Mouse (Mus musculus) heart, embryonic 14.5 days (tissue): ENCODE results near the gene Capn7. TPM values are rescaled to one million over a fixed set of nuclear protein-coding genes. Genes with fewer than 3 reads are reported as not detected.
A peak's percentile ranks its signal among the peaks of the same experiment; 100 is the strongest.

Experiments used
- ATAC-seq: fragments of 200-750 bp; cut with Nextera tagmentation; 2 replicates; pipeline ENCODE4 v1.8.0; 2017; ENCODE audit warnings: low read depth, moderate TSS enrichment; ENCODE audit not compliant: insufficient number of reproducible peaks, insufficient read depth, low FRiP score
- H3K27ac ChIP-seq, 2 experiments: fragments of 200-500 bp in 1 of 2; fragments of 300-500 bp in 1 of 2; sonication (generic) in 1 of 2; replicated peaks in 1 of 2; 2 replicates each; pipeline ENCODE4 v1.5.1; 2012 to 2014; ENCODE audit warnings: low read depth in 2 of 2, low read length in 2 of 2, control low read depth in 1 of 2, mild to moderate bottlenecking in 1 of 2, mixed read lengths in 1 of 2; ENCODE audit not compliant: control insufficient read depth in 1 of 2, insufficient read depth in 1 of 2
- H3K27me3 ChIP-seq: fragments of 300-500 bp; sonication (generic); 2 replicates; pipeline ENCODE4 v1.6.1; 2014; ENCODE audit warnings: mild to moderate bottlenecking, low read length, control low read depth; ENCODE audit not compliant: control insufficient read depth, insufficient read depth
- H3K36me3 ChIP-seq: fragments of 300-500 bp; sonication (generic); 2 replicates; pipeline ENCODE4 v1.6.1; 2014; ENCODE audit warnings: mild to moderate bottlenecking, control low read depth, low read length, mixed read lengths; ENCODE audit not compliant: control insufficient read depth, insufficient read depth
- H3K4me1 ChIP-seq, 2 experiments: fragments of 200-500 bp in 1 of 2; fragments of 300-500 bp in 1 of 2; sonication (generic) in 1 of 2; 2 replicates each; pipeline ENCODE4 v1.6.1; 2012 to 2014; ENCODE audit warnings: low read length in 2 of 2, control low read depth in 1 of 2, mixed read lengths in 1 of 2; ENCODE audit not compliant: control insufficient read depth in 2 of 2, insufficient read depth in 2 of 2
- H3K4me2 ChIP-seq: fragments of 300-500 bp; sonication (generic); 2 replicates; pipeline ENCODE4 v1.6.1; 2014; ENCODE audit warnings: mild to moderate bottlenecking, low read length
- H3K4me3 ChIP-seq, 2 experiments: fragments of 200-500 bp in 1 of 2; fragments of 300-500 bp in 1 of 2; sonication (generic) in 1 of 2; 2 replicates each; pipeline ENCODE4 v1.5.1; 2012 to 2014; ENCODE audit warnings: low read length in 2 of 2, mild to moderate bottlenecking in 2 of 2, control low read depth in 1 of 2, low read depth in 1 of 2, moderate library complexity in 1 of 2; ENCODE audit not compliant: control insufficient read depth in 1 of 2, insufficient read depth in 1 of 2
- H3K9ac ChIP-seq: fragments of 300-500 bp; sonication (generic); 2 replicates; pipeline ENCODE4 v1.6.1; 2014; ENCODE audit warnings: mild to moderate bottlenecking, low read length
- H3K9me3 ChIP-seq: fragments of 300-500 bp; sonication (generic); 2 replicates; pipeline ENCODE4 v1.6.1; 2016; ENCODE audit warnings: low read length, control low read depth; ENCODE audit not compliant: control insufficient read depth
- WGBS: fragments of 180-500 bp; shearing (Covaris S2); extraction: QIAGEN DNeasy Blood & Tissue Kit; methylation state at CpG from one replicate; pipeline ENCODE4 v1.1.7; 2014; 5-methylcytosine and 5-hydroxymethylcytosine counted together
- polyA plus RNA-seq: library from polyadenylated mRNA; unstranded; fragments of >200 nt; fragmentation: Nextera tagmentation; extraction: Ambion mirVana; gene quantifications from 2 replicates; pipeline ENCODE4 v1.2.1, GENCODE M21; 2014

Gene Capn7
- polyA plus RNA-seq, 1 experiment from 2014 or later: 44.9 TPM

DNA sequence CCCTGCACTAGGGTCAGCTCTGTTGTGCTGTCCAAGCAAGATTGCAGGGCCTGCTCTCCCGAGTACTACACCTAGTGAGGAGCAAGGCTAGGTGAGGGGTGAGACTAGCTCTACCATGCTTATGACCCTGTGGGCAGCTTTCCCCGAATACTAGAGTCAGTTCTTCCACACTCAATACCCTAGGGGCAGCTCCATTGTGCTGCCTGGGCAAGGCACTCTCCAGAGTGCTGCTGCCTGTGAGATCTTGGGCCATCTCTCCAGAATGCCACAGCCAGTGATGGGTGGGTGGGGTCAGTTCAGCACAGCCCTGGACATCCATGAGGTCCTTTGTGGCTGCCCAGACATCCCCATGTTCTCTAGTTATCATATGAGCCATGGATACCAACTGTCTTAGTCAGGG is 6.7 kb upstream of the Capn7 start:
- ATAC-seq: no peak
- H3K9ac ChIP-seq: no peak overlapping the region
- 36% methylated on average over 2 of the region's 2 CpGs for WGBS
- no peak overlapping the region for H3K4me2 ChIP-seq
- no peaks in the 10 kb centered on the region for H3K36me3 ChIP-seq
- no peaks in the 10 kb centered on the region for H3K9me3 ChIP-seq
- H3K4me3 ChIP-seq: no peak overlapping the region
- H3K27me3 ChIP-seq: no peaks in the 10 kb centered on the region
- H3K4me1 ChIP-seq: no peaks in the 10 kb centered on the region
- no peak overlapping the region for H3K27ac ChIP-seq

DNA sequence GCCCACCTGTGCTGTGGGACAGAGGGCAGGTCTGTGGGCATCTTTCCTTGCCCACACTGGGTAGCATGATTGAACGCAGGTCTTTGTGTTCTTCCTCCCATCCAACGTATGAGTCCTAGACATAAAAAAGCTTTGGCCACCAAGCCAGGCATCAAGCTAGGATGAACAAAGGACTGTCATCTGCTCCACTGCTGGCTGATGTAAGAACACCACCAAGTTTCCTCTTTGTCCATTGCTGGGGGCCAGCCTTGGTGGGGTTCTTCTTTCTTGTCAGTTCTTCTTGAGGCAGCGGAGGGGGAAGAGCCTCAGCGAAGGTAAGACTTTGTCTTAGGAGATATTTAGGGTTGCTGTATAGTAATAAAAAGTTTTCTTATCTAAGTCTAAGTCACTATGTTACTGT is 5.5 kb upstream of the Capn7 start:
- Histone ChIP-seq H3K27me3 (no peaks in the 10 kb centered on the region), H3K9ac (no peak overlapping the region), H3K4me3 (no peak overlapping the region), H3K4me2 (no peak overlapping the region), H3K9me3 (no peaks in the 10 kb centered on the region), H3K27ac (no peak overlapping the region), H3K4me1 (peaks cover 0 to 3% of the 10 kb centered on the region in 2 experiments; a peak in 2 of 4 replicates), H3K36me3 (no peaks in the 10 kb centered on the region)
- 65% methylated on average over 4 of the region's 4 CpGs for WGBS
- no peak for ATAC-seq

DNA sequence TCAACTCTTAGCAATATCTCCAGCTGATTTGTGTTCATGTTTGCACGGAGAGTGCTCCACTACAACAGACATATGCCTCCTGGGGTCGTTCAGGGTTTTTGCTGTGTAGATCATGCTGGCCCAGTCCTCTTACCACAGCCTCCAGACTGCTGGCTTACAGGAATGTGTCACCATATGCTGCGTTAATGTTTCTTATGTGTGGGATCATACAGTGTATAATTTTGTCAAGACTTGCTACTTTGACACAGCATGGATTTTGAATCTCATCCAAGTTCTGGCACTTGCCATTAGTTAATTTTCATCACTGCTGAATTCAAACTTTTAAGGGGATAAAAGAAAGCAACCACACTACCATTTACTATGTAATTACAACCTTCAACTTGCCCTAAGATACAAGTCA is 673 bp upstream of the Capn7 start:
- WGBS: 39% methylated on average over 3 of the region's 3 CpGs
- Histone ChIP-seq H3K9ac (peak overlapping the region; percentile 65), H3K4me3 (peak overlapping the region in 1 of 2 experiments; percentile 79; a peak in 2 of 4 replicates), H3K4me2 (peak overlapping the region; percentile 85), H3K4me1 (peaks cover 3 to 14% of the 10 kb centered on the region in 2 experiments), H3K27ac (peak overlapping the region in 1 of 2 experiments; percentile 73; a peak in 2 of 4 replicates), H3K9me3 (no peaks in the 10 kb centered on the region), H3K27me3 (no peaks in the 10 kb centered on the region), H3K36me3 (peaks cover 9% of the 10 kb centered on the region)
- no peak for ATAC-seq

DNA sequence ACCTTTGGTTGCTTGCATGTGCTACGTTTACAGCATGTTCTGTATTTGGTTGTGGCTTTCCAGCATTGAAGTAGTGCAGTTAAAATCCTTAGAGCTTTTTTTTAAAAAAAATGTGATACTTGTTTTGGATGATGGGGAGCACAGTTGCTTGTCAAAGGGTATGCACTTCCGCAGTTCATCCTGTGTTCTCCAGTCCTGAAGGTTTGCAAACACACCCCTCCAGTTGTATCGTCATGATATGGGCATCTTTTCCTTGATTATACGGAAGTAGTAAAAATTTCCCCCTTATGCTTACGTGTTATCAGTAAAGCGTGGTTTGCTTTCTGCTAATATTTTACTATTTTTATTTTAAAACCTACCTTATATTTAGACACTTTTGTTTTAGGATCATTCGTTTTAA is 968 bp downstream of the Capn7 start:
- Histone ChIP-seq H3K9ac (peak overlapping the region; percentile 90), H3K4me3 (peak overlapping the region; percentile 79; a peak in 3 of 4 replicates), H3K27me3 (no peaks in the 10 kb centered on the region), H3K36me3 (peaks cover 10% of the 10 kb centered on the region), H3K4me1 (peaks cover 3 to 14% of the 10 kb centered on the region in 2 experiments), H3K27ac (peak overlapping the region in 1 of 2 experiments; percentile 97; a peak in 2 of 4 replicates), H3K4me2 (peak overlapping the region; percentile 85), H3K9me3 (no peaks in the 10 kb centered on the region)
- 25% methylated on average over 7 of the region's 7 CpGs for WGBS
- no peak for ATAC-seq

DNA sequence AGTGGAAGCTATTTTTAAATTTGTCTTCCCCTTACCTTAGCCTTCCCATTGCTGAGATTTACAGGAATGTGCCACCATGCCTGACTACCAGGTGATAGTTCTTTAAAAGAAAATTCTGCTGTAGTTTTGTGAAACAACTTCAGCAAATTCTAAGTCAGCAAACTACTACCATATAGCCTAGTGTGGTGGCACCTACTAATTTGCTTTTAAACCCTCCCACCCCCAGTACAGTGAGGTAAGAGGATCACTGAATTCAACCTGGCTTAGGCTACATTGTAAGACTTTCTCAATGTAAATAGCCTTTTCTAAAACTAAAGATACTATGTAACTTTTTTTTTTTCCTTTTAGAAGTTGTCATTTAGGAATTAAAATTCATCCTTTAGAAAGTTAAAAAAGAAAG is 1.5 kb downstream of the Capn7 start:
- Histone ChIP-seq H3K9me3 (no peaks in the 10 kb centered on the region), H3K4me1 (peaks cover 3 to 16% of the 10 kb centered on the region in 2 experiments), H3K27ac (no peak overlapping the region), H3K27me3 (no peaks in the 10 kb centered on the region), H3K4me2 (peak overlapping the region; percentile 85), H3K36me3 (peaks cover 10% of the 10 kb centered on the region), H3K9ac (peak overlapping the region; percentile 90), H3K4me3 (peak overlapping the region; percentile 32 to 79)
- no peak for ATAC-seq

DNA sequence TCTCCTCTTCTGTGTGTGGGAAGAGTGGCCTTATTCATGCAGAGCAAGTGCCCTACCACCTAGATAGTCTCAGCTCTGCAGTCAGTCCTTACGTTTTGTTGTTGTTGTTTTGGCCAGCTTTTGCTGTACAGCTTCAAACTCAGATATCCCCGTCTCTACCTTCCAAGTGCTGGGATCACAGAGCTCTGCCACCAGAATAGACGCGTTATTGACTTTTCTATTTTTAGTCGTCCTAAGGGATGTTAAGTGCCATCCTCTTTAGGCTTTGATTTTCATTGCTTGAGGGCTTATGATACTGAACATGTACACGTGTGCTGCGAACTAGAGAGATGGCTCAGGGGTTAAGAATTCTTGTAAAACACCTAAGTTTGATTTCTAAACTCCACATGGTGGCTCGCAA is 6.8 kb downstream of the Capn7 start:
- 30% methylated on average over 8 of the region's 8 CpGs for WGBS
- Histone ChIP-seq H3K27me3 (no peaks in the 10 kb centered on the region), H3K4me2 (peak overlapping the region; percentile 48), H3K27ac (peak overlapping the region; percentile 77 to 79), H3K4me3 (peak overlapping the region in 1 of 2 experiments; percentile 5; a peak in 1 of 4 replicates), H3K4me1 (peaks cover 2 to 18% of the 10 kb centered on the region in 2 experiments), H3K9me3 (no peaks in the 10 kb centered on the region), H3K9ac (peak overlapping the region; percentile 44; the same call in 1 of the 2 replicates), H3K36me3 (peaks cover 46% of the 10 kb centered on the region)
- ATAC-seq: no peak; the same call in 1 of the 2 replicates

DNA sequence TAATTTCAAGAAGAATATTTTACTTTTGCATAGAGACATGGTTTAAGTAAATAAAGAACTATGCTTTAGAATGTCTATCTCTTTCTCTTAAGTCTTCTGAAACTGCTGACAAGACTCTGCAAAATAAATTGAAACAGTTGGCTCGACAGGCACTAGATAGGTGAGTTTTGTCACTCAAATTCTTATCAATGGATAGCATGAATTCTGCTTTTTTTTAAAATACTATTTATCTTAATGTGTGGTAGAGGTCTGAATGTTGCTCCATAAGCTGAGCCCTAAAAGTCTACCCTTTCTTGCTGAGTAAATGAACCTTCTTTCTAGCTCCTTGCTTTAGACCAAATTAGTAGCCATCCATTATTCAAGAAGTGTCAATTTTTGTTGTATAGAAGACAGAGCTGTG is 8.9 kb downstream of the Capn7 start:
- Histone ChIP-seq H3K4me3 (no peak overlapping the region), H3K9ac (no peak overlapping the region), H3K27ac (no peak overlapping the region), H3K9me3 (no peaks in the 10 kb centered on the region), H3K4me1 (peaks cover 2 to 12% of the 10 kb centered on the region in 2 experiments), H3K36me3 (peaks cover 61% of the 10 kb centered on the region), H3K27me3 (no peaks in the 10 kb centered on the region), H3K4me2 (no peak overlapping the region)
- 81% methylated on average over 1 of the region's 1 CpGs for WGBS
- ATAC-seq: no peak

DNA sequence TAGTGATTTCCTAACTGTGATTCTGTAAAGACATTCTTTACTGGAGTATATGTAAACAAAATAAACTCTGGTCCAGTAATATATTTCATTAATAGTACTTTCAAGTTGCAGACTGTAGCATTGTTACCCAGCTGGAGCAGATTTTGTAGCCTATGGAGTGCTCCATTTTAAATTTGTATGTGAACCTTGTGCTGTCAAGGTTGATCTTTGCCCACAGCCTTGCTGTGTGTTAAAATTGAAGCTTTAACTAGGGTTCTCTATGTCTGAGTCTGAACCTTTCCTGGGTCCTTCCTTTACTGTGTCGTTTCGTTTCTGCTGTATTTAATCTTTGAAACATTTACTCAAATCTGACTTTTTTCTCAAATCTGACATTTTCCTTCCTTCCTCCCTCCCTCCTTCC is 25.8 kb downstream of the Capn7 start:
- no peak overlapping the region for H3K27ac ChIP-seq
- H3K9me3 ChIP-seq: peaks cover 4% of the 10 kb centered on the region; the same call in 1 of the 2 replicates
- peaks cover 89% of the 10 kb centered on the region for H3K36me3 ChIP-seq
- no peak overlapping the region for H3K9ac ChIP-seq
- H3K27me3 ChIP-seq: no peaks in the 10 kb centered on the region
- no peak overlapping the region for H3K4me3 ChIP-seq
- no peaks in the 10 kb centered on the region for H3K4me1 ChIP-seq
- ATAC-seq: no peak
- WGBS: 90% methylated on average over 2 of the region's 2 CpGs
- no peak overlapping the region for H3K4me2 ChIP-seq
